Mouse (Mus musculus) kidney, adult 8-10 months (tissue): ENCODE measurements around the gene Wdr74.
"Not testable (repeated sequence)": the region's sequence is repeated elsewhere in the genome, so short reads cannot be mapped to it uniquely, and the experiment has no call there.

Experiments used
- DNase-seq, 2 experiments: peaks; one replicate each; pipeline ENCODE4 v3.0.0; 2022

Gene Wdr74

DNA sequence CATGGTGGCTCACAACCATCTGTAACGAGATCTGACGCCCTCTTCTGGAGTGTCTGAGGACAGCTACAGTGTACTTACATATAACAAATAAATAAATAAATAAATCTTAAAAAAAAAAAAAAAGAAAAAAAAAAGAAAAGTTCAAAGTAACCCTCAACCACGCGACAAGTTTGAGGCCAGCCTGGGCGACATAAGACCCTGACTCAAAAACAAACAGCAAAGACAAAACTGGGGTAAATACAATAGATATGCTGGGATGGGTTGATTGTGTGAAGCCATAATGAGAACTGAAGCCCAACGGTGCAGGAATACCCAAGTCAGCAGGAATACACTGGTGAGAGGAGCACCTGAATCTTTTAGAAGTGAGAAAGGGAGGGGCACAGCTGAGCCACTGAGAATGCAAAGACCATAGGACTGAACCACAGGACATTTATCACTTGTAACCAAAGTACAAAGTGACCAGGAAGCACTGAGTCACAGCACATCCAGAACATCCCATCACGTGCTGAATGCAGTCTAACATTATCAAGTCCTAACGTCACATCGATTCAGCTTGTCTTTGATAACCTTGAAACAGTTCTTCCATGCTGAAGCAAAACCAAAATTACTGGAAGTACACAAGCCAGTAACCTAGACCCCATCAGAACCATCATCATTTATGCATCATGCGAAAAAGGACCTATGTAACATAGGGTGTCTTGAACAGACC, 18.7 kb upstream of the Wdr74 start:
- no peak for DNase-seq

DNA sequence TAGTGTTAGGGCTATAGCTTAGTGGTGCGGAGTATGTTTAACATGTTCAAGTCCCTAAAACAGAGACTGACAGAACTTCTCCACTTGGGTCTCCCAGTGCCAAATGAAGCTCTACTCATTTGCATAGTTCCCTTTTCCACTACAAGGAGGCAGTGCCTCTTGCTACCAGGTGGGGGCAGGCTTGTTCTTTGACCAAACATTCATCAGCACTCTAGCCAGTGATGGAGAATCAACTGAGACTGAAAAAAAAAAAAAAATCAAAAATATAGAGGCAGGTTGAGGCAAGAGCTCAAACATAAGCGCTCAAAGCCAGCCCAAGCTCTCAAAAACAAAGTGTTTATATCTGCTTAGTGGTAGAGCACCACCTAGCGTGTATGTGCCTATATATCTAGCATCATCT, 17.3 kb upstream of the Wdr74 start:
- peak; percentile 45 to 48 for DNase-seq

DNA sequence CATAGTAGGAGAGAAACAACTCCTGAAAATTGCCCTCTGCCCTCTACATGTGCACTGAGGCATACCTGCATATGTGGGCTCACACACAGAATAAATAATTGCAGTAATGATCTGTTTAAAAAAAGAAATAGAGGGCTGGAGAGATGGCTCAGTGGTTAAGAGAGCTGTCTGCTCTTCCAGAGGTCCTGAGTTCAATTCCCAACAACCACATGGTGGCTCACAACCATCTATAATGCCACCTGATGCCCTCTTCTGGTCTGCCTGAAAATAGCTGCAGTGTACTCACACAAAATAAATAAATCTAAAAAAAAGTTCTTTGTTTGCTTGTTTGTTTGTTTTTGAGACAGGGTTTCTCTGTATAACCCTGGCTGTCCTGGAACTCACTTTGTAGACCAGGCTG, 16.6 kb upstream of the Wdr74 start:
- DNase-seq, result not testable (repeated sequence)

DNA sequence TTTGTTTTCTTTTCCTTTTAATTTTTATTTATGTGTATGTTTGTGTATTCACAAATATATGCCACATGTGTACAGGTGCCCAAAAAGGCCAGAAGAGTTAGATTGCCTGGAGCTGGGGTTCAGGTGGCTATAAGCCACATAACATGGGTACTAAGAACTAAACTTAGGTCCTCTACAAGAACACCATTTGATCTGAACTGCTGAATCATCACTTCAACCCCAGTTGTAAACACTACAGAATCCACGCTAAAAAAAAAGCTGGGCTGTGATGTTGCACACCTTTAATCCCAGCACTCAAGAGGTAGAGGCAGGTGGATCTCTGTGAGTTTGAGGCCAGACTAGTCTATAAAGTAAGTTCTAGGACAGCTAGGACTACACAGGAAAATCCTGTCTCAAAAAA, 14.2 kb upstream of the Wdr74 start:
- no peak for DNase-seq

DNA sequence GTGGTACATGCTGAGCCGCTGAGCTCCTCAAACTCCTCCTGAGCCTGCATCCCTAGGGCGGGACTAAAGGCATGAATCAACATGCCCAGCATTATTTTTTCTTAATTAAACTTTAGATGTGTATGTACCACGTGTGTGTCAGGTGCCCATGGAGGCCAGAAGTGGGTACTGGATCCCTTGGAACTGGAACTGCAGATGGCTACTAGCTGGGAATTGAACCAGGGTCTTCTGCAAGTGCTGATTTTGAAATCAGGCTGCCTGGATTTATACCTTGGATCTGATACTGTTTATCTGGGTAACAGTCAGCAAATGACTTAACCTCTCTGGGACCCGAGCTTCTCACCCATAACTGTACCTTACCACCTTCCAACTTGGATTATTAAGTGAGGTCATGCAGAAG, 13.6 kb upstream of the Wdr74 start:
- no peak for DNase-seq

DNA sequence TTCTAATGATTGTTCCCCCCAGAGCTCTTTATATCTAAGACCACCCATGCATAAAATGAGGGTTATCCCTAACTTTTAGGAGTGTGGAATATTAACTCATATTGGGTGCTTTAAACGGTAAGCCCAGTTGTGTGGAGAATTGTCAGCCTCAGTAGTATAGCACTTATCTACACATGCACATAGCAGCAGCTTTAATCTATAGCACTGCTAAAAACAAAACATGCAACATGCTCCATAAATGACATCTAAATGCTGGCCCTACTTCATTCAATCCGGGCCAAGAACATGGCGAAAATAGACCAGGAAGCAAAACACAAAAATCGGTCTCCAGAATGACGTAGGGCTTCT, 13.1 kb upstream of the Wdr74 start:
- no peak for DNase-seq

DNA sequence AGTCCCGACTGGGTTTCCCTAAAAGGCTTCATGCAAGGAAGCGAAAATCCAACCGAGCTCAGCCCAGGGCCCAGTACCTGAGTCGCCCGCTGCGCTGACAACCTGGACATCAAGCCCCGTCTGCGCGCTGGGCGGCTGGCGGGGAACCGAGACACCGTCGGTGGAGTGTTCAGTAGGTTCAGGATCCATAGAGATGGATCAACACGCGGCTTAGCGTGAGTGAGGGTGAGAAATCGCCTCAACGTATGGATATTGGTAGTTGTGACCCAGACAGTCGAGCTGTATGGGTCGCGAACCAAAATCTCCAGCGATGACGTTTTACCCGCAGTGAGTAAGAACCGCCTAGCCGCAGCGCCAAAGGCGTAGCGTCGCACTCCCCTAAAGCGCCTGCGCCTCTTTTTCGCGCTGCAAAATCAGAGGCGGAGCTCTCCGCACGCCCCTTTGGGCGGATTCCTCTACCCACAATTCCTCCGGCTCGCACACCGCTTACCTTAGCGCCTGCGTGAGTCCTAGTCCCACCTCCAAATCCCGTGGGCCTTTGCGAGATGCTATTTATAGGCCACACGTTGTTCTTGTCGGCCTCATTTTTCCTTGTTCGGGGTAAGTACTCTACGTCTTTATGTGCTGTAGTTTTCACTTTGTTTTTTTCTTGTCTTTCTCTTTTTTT, 12.6 kb upstream of the Wdr74 start, which contains the start of gene Slc3a2:
Gene Slc3a2 (minus strand): TSS at position 463 of the 667 bp plus-strand sequence.
- DNase-seq, result peak; percentile 98

DNA sequence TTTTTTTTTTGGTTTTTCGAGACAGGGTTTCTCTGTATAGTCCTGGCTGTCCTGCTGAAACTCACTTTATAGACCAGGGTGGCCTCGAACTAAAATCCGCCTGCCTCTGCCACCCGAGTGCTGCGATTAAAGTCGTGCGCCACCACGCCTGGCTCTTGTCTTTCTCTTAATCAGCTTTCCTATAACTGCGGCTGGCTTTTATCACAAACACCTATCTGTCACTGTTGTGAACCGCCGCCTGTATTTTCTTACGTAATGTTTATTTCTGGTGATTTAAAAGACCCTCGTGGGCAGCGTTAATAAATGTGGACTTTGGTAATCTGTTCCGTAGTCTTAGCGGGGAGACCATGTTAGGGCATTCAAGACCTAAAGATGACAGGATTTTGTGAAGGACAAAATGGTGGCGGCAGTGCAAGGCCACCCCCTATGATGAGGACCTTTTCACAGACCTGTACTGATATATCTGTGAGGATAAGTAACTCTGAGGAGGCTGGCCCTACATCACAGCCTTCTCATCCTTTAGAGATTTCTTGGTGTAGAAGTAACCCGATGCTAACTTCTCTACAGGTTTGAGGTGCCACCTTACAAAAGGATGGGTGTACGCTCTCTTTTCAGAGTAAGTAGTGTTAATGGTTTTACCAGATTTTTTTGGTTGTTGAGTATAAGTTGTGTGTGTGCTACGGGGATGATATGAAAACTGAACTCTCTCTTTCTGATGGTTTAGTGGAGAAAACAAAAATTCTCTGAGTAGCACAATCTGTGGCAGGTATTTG, 11.9 kb upstream of the Wdr74 start:
- DNase-seq, result no peak

DNA sequence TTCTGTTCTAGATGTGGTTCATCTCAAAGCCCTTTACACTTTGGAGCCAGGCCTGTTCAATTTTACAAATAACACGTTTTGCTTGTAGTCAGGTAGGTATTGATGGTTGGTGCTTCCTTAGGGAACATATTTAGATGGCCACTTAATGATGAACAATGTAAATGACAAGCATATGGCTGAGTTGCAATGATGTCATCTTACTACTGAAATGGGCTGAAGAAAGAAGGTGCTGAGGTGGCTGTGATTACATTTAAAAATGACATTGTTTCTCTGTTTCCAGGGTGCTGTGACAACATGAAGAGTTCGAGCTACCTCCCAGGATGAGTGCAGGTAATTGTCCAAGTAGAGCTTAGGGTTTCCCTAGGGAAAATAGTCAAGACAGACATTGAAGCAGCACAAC, 11.2 kb upstream of the Wdr74 start:
- DNase-seq, result no peak

DNA sequence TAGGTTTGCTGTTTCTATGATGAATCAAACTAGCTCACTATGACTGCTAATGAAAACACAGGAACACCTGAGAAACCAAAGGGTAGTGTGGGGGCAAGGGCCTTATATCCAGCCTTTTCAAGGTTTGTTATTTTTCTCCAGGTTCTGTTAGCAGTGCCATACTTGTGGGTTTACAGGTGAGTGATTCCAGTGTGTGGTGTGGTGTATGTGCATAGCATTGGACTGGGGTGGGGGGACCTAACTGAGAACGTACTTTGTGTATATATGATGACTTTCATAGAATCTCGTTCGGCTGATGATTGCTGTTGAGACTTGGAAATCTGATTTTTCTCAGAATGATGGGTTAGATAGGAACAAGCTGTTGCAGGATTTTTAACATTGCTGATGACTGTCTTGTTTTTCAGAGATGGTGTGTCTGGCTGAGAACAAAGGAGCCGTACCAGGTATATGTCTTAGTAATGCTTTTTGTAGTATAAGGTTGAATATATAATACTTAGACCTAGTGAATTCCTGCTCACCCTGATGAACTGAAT, 10.5 kb upstream of the Wdr74 start:
- DNase-seq, result no peak

DNA sequence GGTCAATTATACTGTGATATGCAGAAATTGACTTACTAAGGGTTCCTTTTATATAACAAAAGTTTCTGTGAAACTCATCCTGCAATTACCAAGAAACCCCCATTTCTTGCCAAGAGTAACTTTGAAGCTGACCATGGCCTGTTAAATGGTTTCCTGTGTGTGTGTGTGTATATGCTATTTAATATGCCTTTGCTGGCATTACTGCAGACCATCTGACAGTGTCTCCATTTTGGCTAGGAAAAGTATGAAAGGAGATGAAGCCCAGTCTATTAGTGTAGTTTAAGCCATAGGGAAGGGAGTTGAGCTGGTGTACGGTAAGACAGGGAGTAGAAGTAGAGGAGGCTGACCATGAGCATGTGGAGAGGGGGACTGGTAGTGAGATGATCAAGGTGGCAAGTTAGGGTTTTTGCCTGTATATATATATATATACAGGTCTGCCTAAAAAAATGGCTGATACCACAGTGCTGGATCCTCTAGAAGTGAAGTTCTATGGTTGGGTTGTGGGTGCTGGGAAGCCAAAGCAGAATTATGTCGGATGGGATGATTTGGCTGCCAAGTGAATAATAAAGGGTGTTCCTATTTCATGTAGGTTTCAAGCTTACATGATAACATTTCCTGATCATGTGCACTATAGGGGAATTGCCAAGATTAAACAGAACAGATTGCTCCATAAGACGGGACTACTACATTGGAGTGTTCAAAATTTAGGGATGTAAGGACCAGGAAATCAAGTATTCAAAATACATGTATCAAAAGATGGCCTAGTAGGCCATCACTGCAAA, 8.8 kb upstream of the Wdr74 start:
- DNase-seq, result no peak

DNA sequence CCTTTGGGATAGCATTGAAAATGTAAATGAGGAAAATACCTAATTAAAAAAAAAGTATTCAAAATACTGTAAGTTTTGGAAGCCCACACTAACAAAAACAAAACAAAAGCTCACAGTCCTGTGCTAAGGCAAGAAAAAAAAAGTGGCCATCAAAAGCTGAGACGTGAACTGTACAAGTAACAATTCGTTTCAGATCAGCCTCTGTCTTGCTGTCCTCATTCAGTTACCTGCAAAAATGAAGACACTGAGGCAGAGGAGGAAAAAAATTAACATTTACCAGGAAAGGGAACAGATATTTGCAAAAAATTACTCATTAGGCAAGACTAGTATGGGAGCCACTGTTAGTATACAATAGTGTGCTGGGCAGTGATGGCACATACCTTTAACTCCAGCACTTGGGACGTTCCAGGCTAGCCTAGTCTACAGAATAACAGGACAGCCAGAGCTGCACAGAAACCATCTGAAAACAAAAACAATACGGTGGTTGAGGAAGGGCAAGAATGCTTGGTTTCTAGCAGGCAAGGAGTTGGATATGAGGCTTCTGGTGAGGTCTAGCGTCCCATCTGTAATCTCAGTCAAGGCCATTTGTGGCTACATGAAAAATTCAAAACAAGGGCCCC, 8.0 kb upstream of the Wdr74 start:
- DNase-seq, result no peak

DNA sequence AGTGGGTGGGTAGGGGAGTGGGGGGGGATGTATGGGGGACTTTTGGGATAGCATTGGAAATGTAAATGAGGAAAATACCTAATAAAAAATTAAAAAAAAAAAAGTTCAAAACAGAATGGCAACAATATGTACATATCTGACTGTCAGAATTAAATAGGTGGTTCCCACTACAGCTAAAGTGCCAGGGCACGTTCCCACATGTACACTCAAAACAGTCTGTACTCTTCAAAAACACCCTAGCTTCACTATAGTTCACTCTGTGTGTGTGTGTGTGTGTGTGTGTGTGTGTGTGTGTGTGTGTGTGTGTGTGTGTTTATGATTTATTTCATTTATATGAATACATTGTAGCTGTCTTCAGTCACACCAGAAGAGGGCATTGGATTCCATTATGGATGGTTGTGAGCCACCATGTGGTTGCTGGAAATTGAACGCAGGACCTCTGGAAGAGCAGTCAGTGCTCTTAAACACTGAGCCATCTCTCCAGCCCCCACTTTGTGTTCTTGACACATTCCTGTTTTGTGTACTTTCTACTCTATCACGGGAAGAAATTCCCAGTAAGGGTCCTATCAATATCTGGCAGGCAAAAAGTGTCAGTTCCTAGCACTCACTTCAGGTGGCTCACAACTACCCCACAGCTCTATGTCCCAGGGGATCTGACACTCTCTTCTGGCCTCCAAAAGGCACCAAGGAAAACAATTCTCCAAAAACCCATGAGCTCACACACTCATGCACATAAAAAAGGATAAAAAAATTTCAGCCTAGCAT, 7.1 kb upstream of the Wdr74 start:
- not testable (repeated sequence) for DNase-seq

DNA sequence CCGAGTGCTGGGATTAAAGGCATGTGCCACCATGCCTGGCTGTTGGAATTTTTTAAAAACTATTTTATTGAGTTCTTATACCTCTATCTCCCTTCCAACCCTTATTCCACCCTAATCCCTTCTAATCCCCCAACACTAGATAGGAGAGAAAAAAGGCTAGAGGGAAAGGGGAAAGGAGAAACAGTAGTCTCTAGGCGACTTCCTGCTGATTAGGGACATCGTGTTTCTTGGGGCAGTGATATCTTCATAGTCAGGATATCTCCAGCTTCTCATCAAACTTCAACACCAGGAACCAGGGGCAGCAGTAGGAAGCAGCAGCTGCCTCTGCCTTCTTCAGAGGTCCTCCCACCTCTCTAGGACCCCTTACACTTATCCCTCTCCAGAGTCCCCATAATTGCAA, 1.3 kb upstream of the Wdr74 start:
- DNase-seq, result no peak

DNA sequence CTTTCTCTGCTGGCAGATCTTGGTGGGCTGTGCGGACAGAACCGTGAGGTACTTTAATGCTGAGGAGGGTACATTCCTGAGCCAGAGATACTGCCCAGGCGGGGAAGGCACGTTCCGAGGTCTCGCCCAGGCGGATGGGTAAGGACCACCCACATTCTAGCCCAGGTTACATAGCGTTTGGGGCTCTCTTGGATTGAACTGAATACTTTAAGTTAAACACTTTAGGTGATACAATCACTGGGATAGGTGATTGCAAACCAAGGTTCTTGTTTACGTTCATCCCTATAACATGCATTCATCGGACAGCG, 487 bp downstream of the Wdr74 start:
- no peak for DNase-seq

DNA sequence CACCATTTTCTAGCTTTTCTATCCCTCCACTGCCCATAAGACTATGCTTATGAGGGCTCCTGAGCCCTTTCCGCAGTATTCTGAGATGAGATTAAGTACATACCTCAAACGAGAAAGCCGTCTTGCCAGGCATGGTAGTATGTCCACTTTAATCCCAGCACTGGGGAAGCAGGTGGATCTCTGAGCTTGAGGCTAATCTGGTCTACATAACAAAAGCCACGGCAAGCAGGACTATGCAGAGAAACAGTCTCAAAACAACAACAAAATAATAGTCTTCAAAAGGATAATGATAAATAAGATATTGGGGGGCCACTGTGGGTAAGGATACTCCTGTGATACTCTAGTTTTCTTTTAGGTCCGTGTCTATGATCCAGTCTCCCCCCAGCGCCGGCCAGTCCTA, 3.3 kb downstream of the Wdr74 start:
- no peak for DNase-seq

DNA sequence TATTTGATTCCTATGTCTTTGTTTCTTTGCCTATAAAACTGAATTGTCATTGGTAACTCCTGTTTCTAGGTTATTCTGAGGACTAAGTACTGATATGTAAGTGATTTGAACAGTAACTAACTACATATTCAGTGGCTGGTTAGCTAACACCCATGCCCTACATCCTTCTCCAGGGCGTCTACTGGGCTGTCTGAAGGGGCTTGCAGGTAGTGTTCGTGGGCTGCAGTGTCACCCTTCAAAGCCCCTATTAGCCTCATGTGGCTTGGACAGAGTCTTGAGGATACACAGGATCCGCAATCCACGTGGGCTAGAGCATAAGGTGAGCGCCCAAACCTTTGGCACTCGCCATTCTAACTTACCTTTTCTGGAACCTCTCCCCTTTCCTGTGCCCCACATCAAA, 4.0 kb downstream of the Wdr74 start:
- no peak for DNase-seq

DNA sequence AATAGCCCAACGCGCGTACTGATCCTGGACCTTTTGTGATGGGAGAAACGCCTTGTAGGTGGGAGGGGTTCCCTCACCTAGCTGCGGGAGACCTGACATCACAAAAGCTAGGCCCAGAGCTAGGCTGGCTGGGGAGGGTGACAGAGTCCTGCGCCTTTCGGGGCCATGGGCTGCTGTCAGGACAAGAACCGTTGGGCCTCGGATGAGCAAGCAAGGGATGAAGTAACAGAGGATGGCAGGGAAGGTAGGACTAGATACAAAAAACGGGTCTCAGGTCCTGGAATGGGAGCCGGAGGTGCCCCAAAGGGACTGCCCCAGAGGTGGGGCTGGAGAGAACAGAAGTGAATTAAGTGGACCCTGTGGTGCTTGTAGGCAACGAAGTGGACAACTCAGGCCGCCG, 5.0 kb downstream of the Wdr74 start, which contains the start of gene 1700092M07Rik:
Gene 1700092M07Rik (plus strand): TSS at position 116 of the 400 bp plus-strand sequence.
- DNase-seq, result no peak

DNA sequence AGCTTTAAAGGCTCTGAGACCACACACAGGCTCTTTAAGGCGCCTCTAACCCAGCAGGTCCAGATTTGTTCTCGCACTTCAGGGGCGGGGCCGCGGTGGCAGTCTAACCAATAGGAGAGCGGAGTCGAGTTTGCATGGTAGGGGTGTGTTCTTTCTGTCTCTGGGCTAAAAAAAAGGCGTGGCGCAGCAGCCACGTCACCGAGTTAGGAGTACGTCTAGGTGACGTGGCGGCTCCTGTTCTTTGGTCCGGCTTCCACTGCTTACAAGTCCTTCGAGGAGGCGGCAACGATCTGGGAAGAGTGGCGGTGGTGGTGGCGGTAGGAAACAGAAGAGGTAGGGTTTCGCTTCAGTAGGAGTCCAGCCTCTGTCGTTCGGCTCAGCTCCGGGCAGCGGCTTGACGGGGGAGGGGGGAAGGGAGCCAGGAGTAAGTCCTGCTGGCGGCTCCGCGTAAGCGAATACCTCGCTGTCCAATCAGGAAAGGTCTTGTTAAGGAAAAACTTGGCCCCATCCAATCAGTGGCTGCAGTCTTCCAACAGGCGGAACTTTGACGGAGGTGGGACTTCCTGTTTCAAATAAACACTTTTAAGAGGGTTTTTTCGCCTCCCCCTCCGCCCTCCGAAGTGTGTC, 5.7 kb downstream of the Wdr74 start, which contains the start of gene Stx5a:
Gene Stx5a (plus strand): TSS at position 171 of the 627 bp plus-strand sequence.
- DNase-seq, result peak; percentile 97 to 98

DNA sequence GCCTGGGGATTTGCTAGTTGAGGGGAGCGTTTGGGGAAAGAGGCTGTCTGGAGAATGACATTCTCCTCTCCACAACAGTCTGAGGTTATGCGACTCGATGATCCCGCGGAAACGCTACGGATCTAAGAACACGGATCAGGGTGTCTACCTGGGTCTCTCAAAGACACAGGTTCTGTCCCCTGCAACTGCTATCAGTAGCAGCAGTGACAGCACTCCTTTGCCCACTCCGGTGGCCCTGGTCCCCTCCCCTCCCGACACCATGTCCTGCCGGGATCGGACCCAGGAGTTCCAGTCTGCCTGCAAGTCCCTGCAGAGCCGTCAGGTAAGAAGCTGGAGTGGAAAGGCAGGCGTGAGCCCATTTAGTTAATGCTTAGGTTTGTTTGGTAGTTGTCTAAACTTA, 6.5 kb downstream of the Wdr74 start:
- no peak for DNase-seq

DNA sequence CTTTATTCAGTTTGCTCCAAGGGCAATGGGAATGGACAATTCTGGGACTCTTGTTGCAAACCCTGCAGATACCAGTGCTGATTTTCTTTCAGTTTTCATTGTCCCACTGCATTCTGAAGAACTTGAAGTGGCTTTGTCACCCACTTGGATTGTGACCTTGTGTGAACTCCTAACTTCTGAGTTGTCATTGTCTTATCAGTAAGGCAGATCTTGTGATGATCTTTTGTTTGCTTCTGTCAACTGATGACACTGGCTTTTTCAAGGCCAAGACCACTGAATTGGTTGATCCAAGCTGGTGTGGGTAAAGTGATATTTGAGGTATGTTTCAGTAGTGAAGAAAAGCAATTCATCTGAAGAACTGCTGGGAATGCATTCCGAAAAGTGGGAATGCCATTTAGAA, 9.8 kb downstream of the Wdr74 start:
- no peak for DNase-seq
